Mouse (Mus musculus): ENCODE measurements around the gene Nop53. TPM values are rescaled to one million over a fixed set of nuclear protein-coding genes. Genes with fewer than 3 reads are reported as not detected.

Nop53 gene
- polyA plus RNA-seq, 1 experiment from 2014 or later: 168 TPM

DNA sequence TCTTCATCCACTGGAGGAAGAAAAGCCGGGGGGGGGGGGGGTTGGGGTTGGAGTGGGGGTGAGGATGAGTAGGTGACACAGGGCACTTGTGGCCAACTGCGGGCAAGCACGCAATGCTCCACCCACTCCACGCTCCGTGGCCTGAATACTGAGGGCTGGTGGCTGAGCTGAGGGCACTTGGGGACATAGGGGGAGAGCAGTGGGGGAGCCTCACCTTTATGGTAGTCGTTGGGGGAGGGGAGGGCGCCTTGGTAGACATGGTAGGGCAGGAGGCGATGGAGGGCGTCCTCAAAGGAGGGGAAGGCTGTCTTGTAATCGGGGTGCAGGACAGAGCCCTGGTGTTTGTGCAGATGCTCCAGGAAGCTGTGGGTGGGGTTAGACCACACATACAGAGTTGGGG, 29.6 kb upstream of the Nop53 start:
- no peaks in the 10 kb centered on the region for H3K4me1 ChIP-seq (ENCODE audit: control insufficient read depth, insufficient read depth, low read length)
- no peak overlapping the region for H3K4me3 ChIP-seq (replicated peaks; ENCODE audit: low read length)
- H3K27me3 ChIP-seq (ENCODE audit: control insufficient read depth, insufficient read depth, low read length): no peaks in the 10 kb centered on the region
- H3K9ac ChIP-seq (ENCODE audit: low read length): no peak overlapping the region
- H3K4me2 ChIP-seq (ENCODE audit: low read depth, low read length): no peak overlapping the region
- peaks cover 41% of the 10 kb centered on the region for H3K36me3 ChIP-seq (ENCODE audit: control insufficient read depth, insufficient read depth, low read length)
- WGBS: 93% methylated on average over 10 of the region's 10 CpGs
- no peaks in the 10 kb centered on the region for H3K9me3 ChIP-seq (replicated peaks; ENCODE audit: control insufficient read depth, low read length)
- no peak for ATAC-seq (ENCODE audit: insufficient read depth, low FRiP score)
- H3K27ac ChIP-seq (ENCODE audit: low read length): no peak overlapping the region

DNA sequence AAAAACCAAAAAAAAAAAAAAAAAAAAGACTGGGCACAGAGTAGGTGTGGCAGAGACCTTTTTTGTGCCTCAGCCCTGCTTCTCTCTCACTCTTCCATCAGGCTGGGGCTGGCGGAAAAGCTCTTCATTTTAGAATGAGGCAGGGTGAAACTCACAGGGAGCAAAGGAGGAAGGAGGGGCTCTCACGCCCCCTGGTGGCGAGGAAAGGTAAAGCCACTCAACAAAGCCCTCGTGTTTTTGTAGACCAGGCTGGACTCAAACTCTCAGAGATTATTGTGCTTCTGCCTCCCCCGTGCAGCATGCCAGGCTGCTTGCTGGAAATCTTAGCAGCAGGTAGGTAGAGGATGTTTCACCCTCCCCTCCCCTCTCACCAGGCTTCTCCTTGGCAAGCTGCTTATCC, 28.8 kb upstream of the Nop53 start:
- no peaks in the 10 kb centered on the region for H3K9me3 ChIP-seq (replicated peaks; ENCODE audit: control insufficient read depth, low read length)
- H3K4me2 ChIP-seq (ENCODE audit: low read depth, low read length): no peak overlapping the region
- no peak for ATAC-seq (ENCODE audit: insufficient read depth, low FRiP score)
- no peaks in the 10 kb centered on the region for H3K4me1 ChIP-seq (ENCODE audit: control insufficient read depth, insufficient read depth, low read length)
- 47% methylated on average over 5 of the region's 5 CpGs for WGBS
- no peak overlapping the region for H3K9ac ChIP-seq (ENCODE audit: low read length)
- no peaks in the 10 kb centered on the region for H3K27me3 ChIP-seq (ENCODE audit: control insufficient read depth, insufficient read depth, low read length)
- H3K4me3 ChIP-seq (replicated peaks; ENCODE audit: low read length): no peak overlapping the region
- no peak overlapping the region for H3K27ac ChIP-seq (ENCODE audit: low read length)
- H3K36me3 ChIP-seq (ENCODE audit: control insufficient read depth, insufficient read depth, low read length): peaks cover 47% of the 10 kb centered on the region

DNA sequence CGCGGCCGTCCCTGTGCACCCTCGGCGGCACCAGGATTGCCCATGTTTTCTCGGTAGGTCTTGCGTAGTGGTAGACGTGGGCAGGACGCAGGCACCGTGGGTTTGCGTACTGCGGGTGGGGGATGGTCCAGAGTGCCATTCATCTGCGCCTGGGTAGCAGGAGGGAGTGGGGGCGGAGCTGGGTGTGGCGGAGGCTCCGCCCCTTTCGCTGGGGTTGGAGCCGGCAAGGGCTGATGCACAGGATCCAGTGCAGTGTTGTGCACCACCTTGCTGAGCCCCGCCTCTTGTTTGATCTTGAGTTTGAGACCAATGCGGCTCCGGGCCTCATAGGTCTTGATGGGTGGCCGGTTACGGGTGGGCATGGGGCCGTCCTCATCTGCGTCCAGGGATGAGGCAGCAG, 26.4 kb upstream of the Nop53 start:
- WGBS: 74% methylated on average over 25 of the region's 25 CpGs
- Histone ChIP-seq H3K27ac (ENCODE audit: low read length) (no peak overlapping the region), H3K27me3 (ENCODE audit: control insufficient read depth, insufficient read depth, low read length) (no peaks in the 10 kb centered on the region), H3K9me3 (replicated peaks; ENCODE audit: control insufficient read depth, low read length) (no peaks in the 10 kb centered on the region), H3K4me1 (ENCODE audit: control insufficient read depth, insufficient read depth, low read length) (no peaks in the 10 kb centered on the region), H3K4me2 (ENCODE audit: low read depth, low read length) (no peak overlapping the region), H3K36me3 (ENCODE audit: control insufficient read depth, insufficient read depth, low read length) (peaks cover 37% of the 10 kb centered on the region), H3K4me3 (replicated peaks; ENCODE audit: low read length) (no peak overlapping the region), H3K9ac (ENCODE audit: low read length) (no peak overlapping the region)
- ATAC-seq (ENCODE audit: insufficient read depth, low FRiP score): no peak

DNA sequence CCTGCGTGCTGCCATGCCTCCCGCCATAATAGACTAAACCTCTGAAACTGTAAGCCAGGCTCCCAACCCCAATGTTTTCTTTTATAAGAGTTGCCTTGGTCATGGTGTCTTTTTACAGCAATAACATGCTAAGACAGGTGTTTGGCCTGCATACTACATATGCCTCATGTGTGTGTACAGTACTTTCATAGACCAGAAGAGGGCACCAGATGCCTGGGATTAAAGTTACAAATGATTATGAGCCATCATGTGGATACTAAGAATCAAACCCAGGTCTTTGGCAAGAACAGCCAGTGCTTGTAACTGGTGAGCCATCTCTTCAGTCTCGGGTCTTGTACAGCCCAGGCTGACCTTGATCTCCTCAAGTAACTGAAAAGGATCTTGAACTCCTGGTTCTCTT, 23.8 kb upstream of the Nop53 start:
- ATAC-seq (ENCODE audit: insufficient read depth, low FRiP score): no peak
- Histone ChIP-seq H3K4me1 (ENCODE audit: control insufficient read depth, insufficient read depth, low read length) (peaks cover 9% of the 10 kb centered on the region), H3K4me2 (ENCODE audit: low read depth, low read length) (no peak overlapping the region), H3K27me3 (ENCODE audit: control insufficient read depth, insufficient read depth, low read length) (no peaks in the 10 kb centered on the region), H3K4me3 (replicated peaks; ENCODE audit: low read length) (no peak overlapping the region), H3K27ac (ENCODE audit: low read length) (no peak overlapping the region), H3K9me3 (replicated peaks; ENCODE audit: control insufficient read depth, low read length) (no peaks in the 10 kb centered on the region), H3K9ac (ENCODE audit: low read length) (no peak overlapping the region), H3K36me3 (ENCODE audit: control insufficient read depth, insufficient read depth, low read length) (peaks cover 34% of the 10 kb centered on the region)
- WGBS: 94% methylated on average over 3 of the region's 3 CpGs

DNA sequence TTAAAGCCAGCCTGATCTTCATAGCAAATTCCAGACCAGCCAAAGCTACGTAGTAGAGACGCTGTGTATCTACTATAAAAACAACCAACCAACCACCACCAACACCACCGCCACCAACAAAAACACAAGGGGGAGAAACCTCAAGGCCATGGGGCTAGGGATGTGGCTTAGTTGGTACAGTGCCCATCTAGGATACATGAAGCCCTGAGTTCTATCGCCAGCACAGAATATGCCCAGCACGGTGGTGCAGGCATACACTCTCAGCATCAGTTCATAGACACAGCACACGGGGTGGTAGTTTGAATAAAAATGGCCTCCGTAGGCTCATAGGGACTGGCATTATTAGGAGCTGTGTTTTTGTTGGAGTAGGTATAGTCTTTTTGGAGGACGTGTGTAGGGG, 22.4 kb upstream of the Nop53 start:
- H3K4me1 ChIP-seq (ENCODE audit: control insufficient read depth, insufficient read depth, low read length): peaks cover 21% of the 10 kb centered on the region
- no peak for ATAC-seq (ENCODE audit: insufficient read depth, low FRiP score)
- H3K36me3 ChIP-seq (ENCODE audit: control insufficient read depth, insufficient read depth, low read length): peaks cover 24% of the 10 kb centered on the region
- H3K4me2 ChIP-seq (ENCODE audit: low read depth, low read length): no peak overlapping the region
- no peak overlapping the region for H3K9ac ChIP-seq (ENCODE audit: low read length)
- no peak overlapping the region for H3K27ac ChIP-seq (ENCODE audit: low read length)
- no peaks in the 10 kb centered on the region for H3K27me3 ChIP-seq (ENCODE audit: control insufficient read depth, insufficient read depth, low read length)
- no peaks in the 10 kb centered on the region for H3K9me3 ChIP-seq (replicated peaks; ENCODE audit: control insufficient read depth, low read length)
- no peak overlapping the region for H3K4me3 ChIP-seq (replicated peaks; ENCODE audit: low read length)
- 86% methylated on average over 8 of the region's 8 CpGs for WGBS

DNA sequence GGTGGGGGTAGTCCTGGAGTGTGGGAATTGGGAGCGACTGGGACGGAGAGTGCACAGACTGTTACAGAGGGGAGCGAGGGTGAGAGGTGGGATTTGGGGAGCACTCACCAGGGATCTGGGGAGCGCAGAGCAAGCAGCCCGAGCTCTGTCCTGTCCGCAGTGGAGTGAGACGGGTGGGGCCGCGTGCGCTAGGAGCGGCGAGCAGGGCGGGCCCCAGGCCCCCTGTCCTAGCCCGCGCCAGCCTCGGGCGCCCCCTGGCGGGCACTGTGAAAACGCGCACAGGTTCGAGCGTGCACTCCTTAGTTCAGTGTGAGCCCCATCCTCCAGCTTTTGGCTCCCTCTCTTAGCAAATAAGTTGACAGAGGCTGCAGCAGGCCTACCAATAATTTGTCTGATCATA, 21.4 kb upstream of the Nop53 start, which contains the start of gene Ehd2:
Gene Ehd2, minus strand, starts transcription at position 256 of the 400 bp plus-strand sequence.
- H3K4me3 ChIP-seq (replicated peaks; ENCODE audit: low read length): peak within 1 kb of the TSS; percentile 59
- peak within 1 kb of the TSS; percentile 55; the same call in 1 of the 2 replicates for H3K27ac ChIP-seq (ENCODE audit: low read length)
- peaks cover 30% of the 10 kb centered on the region for H3K4me1 ChIP-seq (ENCODE audit: control insufficient read depth, insufficient read depth, low read length)
- no peaks in the 10 kb centered on the region for H3K9me3 ChIP-seq (replicated peaks; ENCODE audit: control insufficient read depth, low read length)
- H3K4me2 ChIP-seq (ENCODE audit: low read depth, low read length): peak within 1 kb of the TSS; percentile 66
- peak within 1 kb of the TSS; percentile 79 for H3K9ac ChIP-seq (ENCODE audit: low read length)
- H3K36me3 ChIP-seq (ENCODE audit: control insufficient read depth, insufficient read depth, low read length): peaks cover 18% of the 10 kb centered on the region
- WGBS: under 1% methylated on average over 22 of the region's 22 CpGs
- H3K27me3 ChIP-seq (ENCODE audit: control insufficient read depth, insufficient read depth, low read length): no peaks in the 10 kb centered on the region
- ATAC-seq (ENCODE audit: insufficient read depth, low FRiP score): peak; percentile 84

DNA sequence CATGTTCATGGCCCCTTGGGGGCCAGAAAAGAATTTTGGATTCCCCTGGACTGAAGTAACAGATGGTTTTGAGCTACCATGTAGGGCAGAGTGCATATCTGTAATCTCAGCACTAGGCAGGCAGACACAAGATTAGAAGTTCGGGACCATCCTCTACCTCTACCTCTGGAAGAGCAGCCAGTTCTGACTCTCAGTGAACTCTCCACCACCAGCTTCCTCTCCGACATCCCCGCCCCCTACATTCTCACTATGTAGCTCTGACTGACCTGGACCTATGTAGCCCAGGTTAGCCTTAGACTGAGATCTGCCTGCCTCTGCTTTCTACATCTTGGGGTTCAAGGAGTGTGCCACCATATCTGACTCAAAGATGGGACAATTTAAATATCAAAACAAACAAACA, 20.6 kb upstream of the Nop53 start:
- no peak overlapping the region for H3K27ac ChIP-seq (ENCODE audit: low read length)
- H3K4me3 ChIP-seq (replicated peaks; ENCODE audit: low read length): peak overlapping the region; percentile 59
- H3K27me3 ChIP-seq (ENCODE audit: control insufficient read depth, insufficient read depth, low read length): no peaks in the 10 kb centered on the region
- peak overlapping the region; percentile 66 for H3K4me2 ChIP-seq (ENCODE audit: low read depth, low read length)
- H3K36me3 ChIP-seq (ENCODE audit: control insufficient read depth, insufficient read depth, low read length): peaks cover 10% of the 10 kb centered on the region; the same call in 1 of the 2 replicates
- H3K9me3 ChIP-seq (replicated peaks; ENCODE audit: control insufficient read depth, low read length): no peaks in the 10 kb centered on the region
- peaks cover 38% of the 10 kb centered on the region for H3K4me1 ChIP-seq (ENCODE audit: control insufficient read depth, insufficient read depth, low read length)
- 56% methylated on average over 3 of the region's 3 CpGs for WGBS
- ATAC-seq (ENCODE audit: insufficient read depth, low FRiP score): no peak
- H3K9ac ChIP-seq (ENCODE audit: low read length): peak overlapping the region; percentile 79

DNA sequence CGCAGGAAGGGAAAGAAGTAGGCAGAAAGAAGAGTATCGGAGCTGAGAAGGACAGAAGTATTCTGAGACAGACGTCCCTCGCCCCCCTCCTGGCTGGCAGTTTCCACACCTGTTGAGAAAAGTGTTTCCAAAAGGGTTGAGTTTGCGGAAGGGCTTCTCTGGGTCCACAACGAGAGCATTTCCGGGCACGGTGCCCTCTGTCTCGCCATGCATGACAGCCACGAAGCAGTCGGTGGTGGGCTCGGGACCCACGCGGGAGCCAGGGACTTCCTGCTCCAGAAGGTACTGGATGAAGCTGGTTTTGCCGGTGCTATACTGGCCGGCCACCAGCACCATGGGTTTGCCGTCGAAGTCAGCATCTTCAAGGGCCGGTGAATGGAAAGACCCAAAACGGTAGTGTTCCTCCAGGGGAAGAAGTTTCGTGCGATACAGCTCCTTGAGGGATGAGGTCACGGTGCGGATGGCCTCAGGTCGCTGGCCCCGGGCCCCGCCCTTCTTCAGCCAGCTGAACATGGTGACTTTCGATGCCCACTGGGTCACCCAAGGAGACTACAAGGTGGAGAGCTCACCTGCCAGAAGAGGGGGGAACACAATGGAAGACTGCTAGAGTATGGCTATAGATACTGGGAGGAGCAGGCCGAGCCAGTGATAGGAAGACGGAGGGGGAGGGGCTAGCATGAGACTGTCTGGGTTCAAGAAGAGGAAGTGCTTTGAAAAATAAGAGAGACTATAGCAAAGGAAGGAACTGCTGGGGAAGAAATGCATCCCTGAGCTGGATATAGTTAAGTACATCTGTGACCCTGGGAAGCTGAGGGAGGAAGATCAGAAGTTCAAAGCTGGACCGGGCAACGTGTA, 18.2 kb upstream of the Nop53 start:
- Histone ChIP-seq H3K4me1 (ENCODE audit: control insufficient read depth, insufficient read depth, low read length) (peaks cover 44% of the 10 kb centered on the region), H3K9me3 (replicated peaks; ENCODE audit: control insufficient read depth, low read length) (no peaks in the 10 kb centered on the region), H3K4me3 (replicated peaks; ENCODE audit: low read length) (0 out of 2 replicates have a peak overlapping the region, but pooled peaks have one; percentile 4), H3K4me2 (ENCODE audit: low read depth, low read length) (peak overlapping the region; percentile 6; the same call in 1 of the 2 replicates), H3K36me3 (ENCODE audit: control insufficient read depth, insufficient read depth, low read length) (no peaks in the 10 kb centered on the region), H3K9ac (ENCODE audit: low read length) (peak overlapping the region; percentile 46; the same call in 1 of the 2 replicates), H3K27ac (ENCODE audit: low read length) (peak overlapping the region; percentile 98), H3K27me3 (ENCODE audit: control insufficient read depth, insufficient read depth, low read length) (no peaks in the 10 kb centered on the region)
- ATAC-seq (ENCODE audit: insufficient read depth, low FRiP score): no peak
- 77% methylated on average over 32 of the region's 32 CpGs for WGBS

Data from stomach, embryonic 16.5 days (tissue).